Mouse (Mus musculus) spleen, adult 2 months (tissue): ENCODE results near the gene Ghrhr. TPM values are rescaled to one million over a fixed set of nuclear protein-coding genes. Genes with fewer than 3 reads are reported as not detected.

Experiments used
- DNase-seq, 2 experiments: peaks; one replicate each; pipeline versions ENCODE4 v3.0.0 to v3.0.0-alpha.2; 2012 to 2021; ENCODE audit warnings: low spot score in 2 of 2, low read depth in 1 of 2
- H3K27ac ChIP-seq: fragments of 200-500 bp; 2 replicates; pipeline ENCODE4 v1.5.1; 2012; ENCODE audit warnings: low read length, inconsistent platforms; ENCODE audit not compliant: insufficient read depth
- H3K27me3 ChIP-seq: fragments of 200-500 bp; 2 replicates; pipeline ENCODE4 v1.6.1; 2012; ENCODE audit warnings: mild to moderate bottlenecking, moderate library complexity, low read length, inconsistent platforms; ENCODE audit not compliant: control insufficient read depth, insufficient read depth
- H3K36me3 ChIP-seq: fragments of 200-500 bp; 2 replicates; pipeline ENCODE4 v1.6.1; 2012; ENCODE audit warnings: mild to moderate bottlenecking, low read length, inconsistent platforms; ENCODE audit not compliant: control insufficient read depth, insufficient read depth
- H3K4me1 ChIP-seq: fragments of 200-500 bp; 2 replicates; pipeline ENCODE4 v1.6.1; 2011; ENCODE audit warnings: inconsistent platforms; ENCODE audit not compliant: control insufficient read depth, insufficient read depth, insufficient read length
- H3K4me3 ChIP-seq: fragments of 200-500 bp; 2 replicates; pipeline ENCODE4 v1.5.1; 2011; ENCODE audit warnings: mild to moderate bottlenecking, inconsistent platforms; ENCODE audit not compliant: insufficient read depth, insufficient read length; ENCODE audit errors: extremely low read depth
- CTCF ChIP-seq: fragments of 200-500 bp; IDR thresholded peaks from 2 replicates; pipeline ENCODE4 v1.5.1; 2011; ENCODE audit warnings: mild to moderate bottlenecking, inconsistent platforms; ENCODE audit not compliant: insufficient read depth, insufficient read length, insufficient replicate concordance; ENCODE audit errors: extremely low read depth
- POLR2A ChIP-seq: fragments of 200-500 bp; IDR thresholded peaks from 2 replicates; pipeline ENCODE4 v1.6.1; 2011; ENCODE audit warnings: low read depth, low read length, inconsistent platforms
- WGBS: fragments of 180-500 bp; shearing (Covaris S2); methylation state at CpG from one replicate; pipeline ENCODE4 v1.1.7; 2018; 5-methylcytosine and 5-hydroxymethylcytosine counted together
- polyA plus RNA-seq: library from polyadenylated mRNA; depleted of rRNA; stranded (reverse); fragments of >200 nt; gene quantifications from 2 replicates; pipeline ENCODE4 v1.2.3, GENCODE M21; 2012

The Ghrhr gene
- polyA plus RNA-seq, 1 experiment, result not detected

- H3K36me3 ChIP-seq, result no peaks in the 10 kb centered on the region
- TF ChIP-seq POLR2A (no peak), CTCF (no peak)
- WGBS, result 84% methylated on average over 9 of the region's 9 CpGs
- H3K27ac ChIP-seq, result no peak overlapping the region
- no peak overlapping the region for H3K4me3 ChIP-seq
- DNase-seq, result no peak
- no peaks in the 10 kb centered on the region for H3K27me3 ChIP-seq
- H3K4me1 ChIP-seq, result no peaks in the 10 kb centered on the region
Observed at GRCm38 (mm10) chr6:55403411-55404309, 27.6 kb downstream of the Ghrhr start.

- DNase-seq, result no peak
- Histone ChIP-seq H3K27me3 (no peaks in the 10 kb centered on the region), H3K4me1 (no peaks in the 10 kb centered on the region), H3K27ac (no peak overlapping the region), H3K36me3 (no peaks in the 10 kb centered on the region), H3K4me3 (no peak overlapping the region)
- no peak for TF ChIP-seq CTCF
- TF ChIP-seq POLR2A, result no peak
- 78% methylated on average over 5 of the region's 5 CpGs for WGBS
Observed at GRCm38 (mm10) chr6:55404421-55404990, 28.4 kb downstream of the Ghrhr start.

- no peak for DNase-seq
- Histone ChIP-seq H3K36me3 (no peaks in the 10 kb centered on the region), H3K4me3 (no peak overlapping the region), H3K4me1 (no peaks in the 10 kb centered on the region), H3K27ac (no peak overlapping the region), H3K27me3 (no peaks in the 10 kb centered on the region)
- no peak for TF ChIP-seq POLR2A
- no peak for TF ChIP-seq CTCF
- WGBS, result 86% methylated on average over 4 of the region's 4 CpGs
Observed at GRCm38 (mm10) chr6:55407345-55407744, 31.2 kb downstream of the Ghrhr start.

- DNase-seq, result no peak
- TF ChIP-seq CTCF, result no peak
- no peak for TF ChIP-seq POLR2A
- no peak overlapping the region for H3K4me3 ChIP-seq
- WGBS, result 28% methylated on average over 7 of the region's 7 CpGs
- no peak overlapping the region for H3K27ac ChIP-seq
- H3K27me3 ChIP-seq, result no peaks in the 10 kb centered on the region
- no peaks in the 10 kb centered on the region for H3K36me3 ChIP-seq
- H3K4me1 ChIP-seq, result no peaks in the 10 kb centered on the region
Observed at GRCm38 (mm10) chr6:55410119-55410775, 34.2 kb downstream of the Ghrhr start.

GRCm38 (mm10) chr6:55410977-55411376 lies 34.9 kb downstream of the Ghrhr start:
- 82% methylated on average over 5 of the region's 5 CpGs for WGBS
- H3K4me1 ChIP-seq, result no peaks in the 10 kb centered on the region
- no peak for TF ChIP-seq POLR2A
- no peak for TF ChIP-seq CTCF
- H3K27ac ChIP-seq, result no peak overlapping the region
- no peak overlapping the region for H3K4me3 ChIP-seq
- no peaks in the 10 kb centered on the region for H3K36me3 ChIP-seq
- DNase-seq, result no peak
- no peaks in the 10 kb centered on the region for H3K27me3 ChIP-seq

GRCm38 (mm10) chr6:55416202-55416601 lies 40.1 kb downstream of the Ghrhr start:
- Histone ChIP-seq H3K36me3 (no peaks in the 10 kb centered on the region), H3K4me1 (no peaks in the 10 kb centered on the region), H3K4me3 (no peak overlapping the region), H3K27me3 (no peaks in the 10 kb centered on the region), H3K27ac (no peak overlapping the region)
- DNase-seq, result no peak
- WGBS, result 83% methylated on average over 5 of the region's 5 CpGs
- no peak for TF ChIP-seq CTCF
- no peak for TF ChIP-seq POLR2A
